Mouse (Mus musculus): ENCODE data around the gene Gm20388.

GRCm38 (mm10) chr8:124284984-124285576 is 4374.4 kb downstream of the Gm20388 start:
- TF ChIP-seq CTCF (IDR thresholded peaks at IDR 0.05; ENCODE audit: low read depth) (no peak), EP300 (optimal IDR thresholded peaks at IDR 0.05) (no peak)
